Mouse (Mus musculus): ENCODE measurements around the gene Ccdc186.
"Not testable (repeated sequence)": the region's sequence is repeated elsewhere in the genome, so short reads cannot be mapped to it uniquely, and the experiment has no call there.

Gene Ccdc186

GRCm38 (mm10) chr19:56800930-56801655, 20.9 kb downstream of the Ccdc186 start:
- no peak for DNase-seq

DNA sequence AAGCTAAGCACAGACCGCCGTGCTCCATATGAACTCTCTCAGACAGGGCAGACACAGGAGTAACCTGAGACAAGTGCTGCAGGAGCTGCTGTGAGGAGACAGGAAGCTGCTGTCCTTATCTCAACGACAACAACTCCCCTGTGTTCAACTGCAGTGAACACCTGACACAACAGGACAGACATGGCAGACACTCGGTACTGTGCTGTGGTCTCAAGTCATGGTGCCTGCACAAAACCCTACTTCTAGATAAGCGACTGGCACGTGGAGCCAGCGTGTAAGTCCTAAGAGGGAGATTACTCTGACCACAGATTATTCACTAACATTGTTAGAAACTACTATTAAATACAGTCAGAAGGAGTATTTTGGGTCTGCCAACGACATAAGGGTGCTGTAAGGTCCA, 21.8 kb downstream of the Ccdc186 start:
- DNase-seq, result no peak

DNA sequence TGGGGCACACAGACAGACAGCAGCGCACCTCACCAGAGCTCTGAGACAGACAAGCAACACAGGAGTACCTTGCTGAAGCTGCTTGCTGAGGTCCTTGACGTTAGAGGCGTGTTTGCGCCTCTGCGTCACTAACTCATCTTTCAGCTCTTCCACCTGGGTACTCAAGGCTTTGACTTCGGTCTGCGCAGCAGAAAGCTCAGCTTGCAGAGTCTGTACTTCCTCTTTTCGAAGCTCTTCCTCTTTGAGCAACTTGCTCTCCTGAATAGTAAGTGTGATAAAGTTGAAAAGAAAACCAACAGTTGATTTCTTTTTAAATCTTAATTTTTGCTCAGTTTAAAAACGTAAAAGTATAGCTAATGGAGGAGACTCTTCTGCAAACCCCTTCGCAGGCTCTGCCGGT, 24.6 kb downstream of the Ccdc186 start:
- no peak for DNase-seq

DNA sequence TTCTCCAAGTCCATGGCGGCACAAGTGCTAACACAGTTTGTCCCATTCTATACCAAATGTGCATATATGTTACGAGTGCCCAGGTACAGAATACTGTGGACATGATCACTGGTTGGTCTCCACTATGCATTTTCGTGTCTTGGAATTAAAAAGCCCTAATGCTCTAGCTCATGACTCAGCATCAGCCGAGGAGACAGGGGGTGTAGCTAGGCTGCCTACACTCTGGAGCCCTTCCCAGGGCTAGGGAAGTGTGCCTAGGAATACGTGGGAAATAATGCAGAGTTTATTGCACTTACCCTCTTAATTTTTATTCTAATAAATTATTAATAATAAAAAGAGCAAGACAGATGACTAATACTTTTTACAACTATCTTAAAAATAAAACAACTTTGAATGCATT, 33.0 kb downstream of the Ccdc186 start:
- no peak for DNase-seq

DNA sequence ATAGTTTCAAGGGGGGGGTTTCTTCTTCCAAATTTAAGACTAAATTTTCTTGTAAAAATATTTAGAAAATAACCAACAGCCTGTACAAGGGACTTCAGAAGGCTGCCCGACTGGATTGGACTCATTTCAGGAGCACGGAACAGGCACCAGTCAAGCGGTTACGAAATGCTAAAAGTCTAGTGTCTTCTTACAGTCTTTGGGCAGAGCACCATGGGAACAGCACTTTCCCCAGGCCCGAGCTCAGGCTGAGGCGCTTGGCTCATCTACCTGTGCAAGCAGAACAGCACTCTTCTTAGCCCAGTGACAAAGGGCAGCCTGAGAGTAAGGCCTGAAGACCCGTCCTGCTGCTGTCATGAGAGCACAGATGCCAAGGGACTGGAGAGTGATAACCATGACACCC, 34.1 kb downstream of the Ccdc186 start:
- DNase-seq, result peak; percentile 17

- DNase-seq, result not testable (repeated sequence)
Measured at GRCm38 (mm10) chr19:56778532-56778931, 43.5 kb downstream of the Ccdc186 start.

DNA sequence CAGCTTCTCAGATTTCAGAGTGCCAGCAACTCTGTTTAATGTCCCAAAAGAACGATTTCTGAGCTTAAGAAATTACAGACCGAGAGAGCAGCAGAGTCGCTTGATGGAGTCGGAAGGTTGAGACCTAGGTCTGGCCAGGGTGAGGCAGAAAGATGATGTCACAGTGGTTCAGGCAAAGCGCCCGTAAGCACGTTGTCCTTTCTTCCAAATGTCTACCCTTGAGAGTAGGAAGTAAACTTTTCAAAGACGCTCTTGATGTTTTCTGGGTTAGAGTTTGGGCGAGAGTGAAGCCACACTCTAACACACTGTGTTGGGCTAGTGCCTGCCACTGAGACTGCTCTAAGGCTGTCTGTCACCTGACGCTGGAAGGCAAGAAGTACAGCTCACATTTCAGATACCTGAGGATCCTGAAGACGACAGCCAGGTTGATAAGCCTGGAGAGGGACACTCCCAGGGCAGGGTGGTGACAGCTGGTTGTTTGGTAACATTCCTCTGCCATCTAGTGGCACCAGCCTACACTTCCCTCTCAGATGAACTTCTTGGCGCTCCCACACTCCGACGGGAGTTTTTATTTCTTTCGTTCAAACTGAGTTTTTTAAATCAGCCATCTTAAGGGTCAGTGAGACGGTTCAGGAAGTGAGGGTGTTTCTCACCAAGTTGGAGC, 45.1 kb downstream of the Ccdc186 start:
- peak; percentile 78 for DNase-seq

DNA sequence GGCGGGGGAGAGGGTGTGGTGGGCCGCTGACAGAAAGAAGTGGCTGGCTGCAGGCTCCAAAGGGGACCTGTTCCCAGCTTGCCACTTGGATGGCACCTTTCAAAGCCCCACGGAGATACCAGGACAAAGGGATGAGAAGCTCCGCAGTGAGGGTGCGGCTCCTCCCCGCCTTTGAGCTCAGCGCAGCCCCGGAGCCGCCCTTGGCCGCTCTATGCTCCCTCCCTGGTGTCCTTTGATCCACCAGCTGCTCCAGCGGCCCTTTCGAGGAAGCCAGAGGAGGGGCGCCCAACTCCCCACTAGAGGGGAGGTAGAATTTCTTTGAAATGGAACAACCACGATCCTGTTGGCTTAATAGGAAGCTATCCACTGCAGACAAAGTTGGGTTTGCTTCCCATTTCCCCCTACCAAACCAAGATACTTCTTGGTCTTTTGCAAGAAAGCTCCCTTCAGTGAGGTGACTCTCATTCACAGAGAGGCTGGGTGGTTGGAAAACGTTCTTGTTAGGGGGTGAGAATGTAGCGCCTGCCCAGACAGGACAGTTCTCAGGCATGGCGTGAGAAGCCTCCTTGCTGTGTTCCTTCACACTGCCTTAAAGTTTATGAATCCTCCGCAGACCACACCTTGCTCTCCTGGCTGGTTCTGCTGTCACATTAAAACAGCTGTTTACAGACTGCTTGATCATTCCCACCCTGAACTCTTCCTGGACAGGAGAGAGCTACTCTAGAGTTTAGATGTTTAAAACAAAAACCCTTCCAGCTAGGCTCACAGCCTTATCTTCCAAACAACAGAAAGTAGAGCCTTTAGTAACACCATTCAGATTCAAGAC, 45.9 kb downstream of the Ccdc186 start:
- peak; percentile 40 for DNase-seq

DNA sequence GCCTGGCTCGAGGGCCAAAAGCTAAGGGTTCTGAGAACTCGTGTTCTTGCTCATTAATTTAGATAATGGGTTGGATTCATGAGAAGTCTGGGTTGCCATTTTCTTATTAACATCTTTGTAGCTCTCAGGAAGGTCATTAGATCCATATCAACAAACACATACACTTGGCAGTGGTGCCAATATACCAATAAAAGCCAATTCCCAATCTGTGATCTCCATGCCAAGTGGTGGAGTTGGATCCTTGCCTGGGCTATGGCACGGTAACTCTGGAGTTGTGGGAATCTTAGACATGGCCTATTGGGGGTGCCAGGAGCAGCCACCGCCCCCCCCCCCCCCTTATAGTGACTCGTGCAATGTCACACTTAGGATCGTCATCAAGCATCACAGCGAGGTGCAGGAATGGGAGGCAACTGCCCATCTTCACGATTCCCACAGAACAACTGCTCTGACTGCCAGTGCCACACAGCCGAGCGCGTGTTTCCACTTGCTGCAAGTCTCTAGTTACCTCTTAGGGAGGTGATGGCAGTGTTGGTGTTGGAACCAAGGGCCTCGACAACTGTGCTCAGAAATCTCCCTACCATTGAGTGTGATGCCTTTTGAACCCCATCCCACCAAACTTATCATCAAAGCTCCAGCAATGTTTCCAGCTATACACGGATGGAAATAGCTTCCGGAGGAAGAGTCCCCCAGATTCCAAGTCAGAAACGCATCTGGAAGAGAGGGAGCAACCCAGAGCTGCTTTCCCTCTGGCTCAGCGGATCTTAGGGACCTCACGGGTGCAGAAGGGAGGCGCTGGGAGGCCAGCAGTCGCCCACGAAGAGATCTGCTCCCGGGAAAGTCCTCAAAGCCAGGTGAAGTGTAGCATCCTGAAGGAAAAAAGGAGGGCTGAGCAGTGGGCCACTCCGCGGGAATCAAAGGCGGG, 46.8 kb downstream of the Ccdc186 start:
- DNase-seq, result no peak

- peak; percentile 29 for DNase-seq
Measured at GRCm38 (mm10) chr19:56774408-56774962, 47.5 kb downstream of the Ccdc186 start.

- DNase-seq, result no peak
Measured at GRCm38 (mm10) chr19:56773393-56773971, 48.5 kb downstream of the Ccdc186 start.

- DNase-seq, result no peak
Measured at GRCm38 (mm10) chr19:56772158-56772557, 49.8 kb downstream of the Ccdc186 start.

GRCm38 (mm10) chr19:56769024-56769423, 53.0 kb downstream of the Ccdc186 start:
- no peak for DNase-seq

GRCm38 (mm10) chr19:56762686-56763085, 59.3 kb downstream of the Ccdc186 start:
- no peak for DNase-seq

DNA sequence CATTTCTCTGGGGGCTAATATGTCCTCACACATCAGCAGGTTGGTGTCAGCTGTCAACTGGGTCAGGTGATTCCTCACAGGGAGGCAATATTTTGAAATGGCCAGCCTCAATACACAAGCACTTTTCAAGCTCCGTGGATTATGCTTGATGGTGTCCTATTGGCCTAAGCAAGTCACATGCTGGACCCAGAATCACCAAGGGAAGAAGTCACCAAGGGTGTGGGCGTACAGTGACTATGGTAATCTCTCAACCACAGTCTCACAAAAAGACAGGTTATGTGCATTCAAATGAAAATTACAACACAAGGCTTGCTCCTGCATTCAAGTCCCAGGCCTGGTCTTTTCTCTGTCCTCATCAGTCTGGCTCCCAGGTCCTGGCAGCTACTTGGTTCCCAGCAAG, 60.3 kb downstream of the Ccdc186 start:
- no peak for DNase-seq

- DNase-seq, result no peak
Measured at GRCm38 (mm10) chr19:56761096-56761495, 60.9 kb downstream of the Ccdc186 start.

DNA sequence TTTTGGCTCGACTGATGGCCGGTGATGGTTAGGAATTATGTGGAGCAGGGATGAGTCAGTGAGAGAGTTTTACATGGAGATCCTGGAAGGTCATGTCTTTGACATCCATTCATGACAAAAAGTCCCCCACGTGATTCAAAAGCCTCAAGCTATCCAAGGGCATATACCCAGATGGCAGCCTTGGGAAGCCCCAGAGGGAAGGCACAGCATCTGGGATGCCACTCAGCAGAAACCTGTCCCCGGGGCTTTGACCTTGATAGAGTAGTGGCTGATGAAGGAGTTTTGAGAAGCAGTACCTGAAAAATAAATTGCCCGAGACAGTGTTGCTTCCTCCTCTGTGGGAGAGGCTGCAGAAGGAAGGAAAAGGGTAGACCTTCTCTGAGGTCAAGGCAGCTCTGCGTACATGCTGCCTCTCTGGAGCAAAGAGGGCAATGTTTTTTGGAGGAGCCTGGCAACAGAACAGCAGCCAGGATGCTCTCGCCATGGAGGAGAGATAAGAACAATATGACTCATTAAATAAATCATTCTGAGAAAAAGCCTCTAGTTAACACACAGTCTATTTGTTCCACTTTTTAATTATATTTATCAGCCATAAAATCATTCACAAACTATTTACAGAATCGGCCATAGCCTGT, 61.6 kb downstream of the Ccdc186 start:
- DNase-seq, result no peak

GRCm38 (mm10) chr19:56759740-56760139, 62.2 kb downstream of the Ccdc186 start:
- DNase-seq, result no peak

GRCm38 (mm10) chr19:56758311-56758710, 63.7 kb downstream of the Ccdc186 start:
- no peak for DNase-seq

DNA sequence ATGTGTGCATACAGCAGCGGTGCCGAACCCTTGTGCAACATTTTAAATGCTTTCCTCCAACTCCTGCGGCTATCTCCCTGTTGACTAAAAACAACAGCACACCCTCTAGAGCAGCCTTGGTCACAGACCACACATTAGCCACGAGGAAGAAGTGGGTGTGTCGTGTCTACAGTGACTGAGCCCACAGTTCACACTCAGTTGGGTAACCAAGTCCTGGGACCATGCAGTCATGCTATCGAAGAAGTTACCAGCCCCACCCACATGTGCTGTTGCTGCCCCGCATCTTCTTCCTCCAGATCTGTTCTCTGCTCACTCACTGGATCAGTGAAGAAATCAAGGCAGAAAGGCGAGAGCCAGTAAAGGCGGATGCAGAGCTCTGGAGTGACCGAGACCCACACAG, 65.6 kb downstream of the Ccdc186 start:
- no peak for DNase-seq

GRCm38 (mm10) chr19:56754456-56754855, 67.5 kb downstream of the Ccdc186 start:
- not testable (repeated sequence) for DNase-seq
